Mouse (Mus musculus): ENCODE measurements around the gene Srcin1. TPM values are rescaled to one million over a fixed set of nuclear protein-coding genes. Genes with fewer than 3 reads are reported as not detected.

Srcin1 gene
- polyA plus RNA-seq, 1 experiment = 0.01 TPM

DNA sequence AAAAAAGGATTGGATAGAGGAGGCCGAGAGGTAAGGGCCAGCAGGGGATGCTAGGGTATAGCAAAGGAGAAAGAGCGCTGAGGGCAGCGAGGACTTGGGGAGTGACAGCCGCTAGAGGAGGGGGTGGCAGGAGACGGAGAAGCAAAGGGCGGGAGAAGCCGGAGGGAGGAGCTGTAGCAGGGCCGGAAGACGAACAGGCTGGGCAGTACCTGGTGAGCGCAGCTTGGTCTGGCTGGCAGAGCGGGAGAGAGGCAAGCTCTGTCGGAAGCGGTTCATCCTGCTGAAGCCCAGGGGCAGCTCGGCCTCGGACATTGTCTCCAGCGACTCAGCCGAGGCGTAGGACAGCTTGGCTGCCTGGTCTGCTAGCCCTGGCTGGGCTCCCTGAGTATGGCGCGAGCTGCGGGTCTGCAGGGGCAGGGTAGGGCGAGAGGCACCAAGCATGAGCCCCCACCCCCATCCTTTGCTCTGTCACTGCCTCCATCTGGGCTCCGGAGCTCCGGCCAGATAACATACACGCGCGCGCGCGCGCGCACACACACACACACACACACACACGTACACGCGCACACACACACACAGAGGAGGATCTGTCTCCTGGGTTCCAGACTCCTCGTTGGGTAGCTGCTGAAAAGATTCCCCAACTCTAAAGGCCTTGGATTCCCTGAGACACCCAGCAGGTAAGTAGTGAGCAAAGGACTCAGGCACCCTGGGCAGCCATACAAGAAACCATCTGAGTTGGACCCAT, 39.0 kb downstream of the Srcin1 start:
- no peak overlapping the region for H3K4me3 ChIP-seq (ENCODE audit: insufficient read depth, poor library complexity, severe bottlenecking)
- H3K79me3 ChIP-seq (ENCODE audit: low read depth) = no peaks in the 10 kb centered on the region
- no peaks in the 10 kb centered on the region for H3K36me3 ChIP-seq (ENCODE audit: control insufficient read depth, insufficient read depth)
- peaks cover 82% of the 10 kb centered on the region for H3K27me3 ChIP-seq (ENCODE audit: control insufficient read depth, insufficient read depth, insufficient read length)
- no peak for TF ChIP-seq CTCF (IDR thresholded peaks at IDR 0.05; ENCODE audit: control insufficient read depth, insufficient read depth, insufficient read length)
- no peak for TF ChIP-seq MYOD1 (IDR thresholded peaks at IDR 0.05; ENCODE audit: control insufficient read depth, insufficient read length, low read depth)
- no peak for TF ChIP-seq MAX (IDR thresholded peaks at IDR 0.05)
- no peak for TF ChIP-seq CEBPB (IDR thresholded peaks at IDR 0.05; ENCODE audit: low read depth)
- TF ChIP-seq FOSL1 (IDR thresholded peaks at IDR 0.05; ENCODE audit: insufficient read depth, low read length, poor library complexity, severe bottlenecking) = no peak
- no peak for TF ChIP-seq USF1 (IDR thresholded peaks at IDR 0.05; ENCODE audit: low read depth)
- TF ChIP-seq MYOG (IDR thresholded peaks at IDR 0.05; ENCODE audit: control insufficient read depth, extremely low read depth, insufficient read length) = no peak
- H3ac ChIP-seq (ENCODE audit: control insufficient read depth, insufficient read length, low read depth) = no peak overlapping the region
- no peaks in the 10 kb centered on the region for H3K79me2 ChIP-seq (ENCODE audit: control insufficient read depth, insufficient read depth)

DNA sequence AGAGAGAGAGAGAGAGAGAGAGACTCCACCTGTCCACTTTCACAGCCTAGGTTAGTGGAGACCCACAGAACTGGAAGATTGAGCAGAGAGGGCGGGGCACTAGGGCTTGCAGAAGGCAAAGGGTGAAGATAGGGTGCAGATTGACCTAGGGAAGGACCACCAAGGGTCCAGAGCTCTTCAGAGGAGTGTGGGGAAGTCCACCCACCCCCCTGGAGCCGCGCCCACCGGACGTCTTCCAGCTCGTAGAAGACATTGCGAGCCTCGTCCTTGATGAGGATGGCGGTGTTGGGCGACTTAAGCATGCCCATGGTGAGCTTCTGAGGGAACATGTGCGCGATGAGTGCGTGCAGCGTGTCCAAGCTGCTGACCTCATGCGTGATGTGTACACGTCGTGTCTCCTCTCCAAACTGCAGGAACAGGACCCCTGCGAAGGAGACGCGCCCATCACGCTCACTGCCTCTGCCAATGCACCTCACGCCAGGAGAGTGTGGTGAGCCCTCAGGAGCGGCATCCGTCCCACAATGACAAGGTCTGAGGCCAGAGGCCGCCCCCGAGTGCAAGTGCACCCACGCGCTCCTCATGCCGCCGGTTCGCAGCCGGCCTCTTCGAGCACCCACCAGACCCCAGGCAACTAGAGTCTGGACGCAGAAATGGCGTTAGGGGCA, 39.8 kb downstream of the Srcin1 start:
- Histone ChIP-seq H3K79me2 (ENCODE audit: control insufficient read depth, insufficient read depth) (no peaks in the 10 kb centered on the region), H3K36me3 (ENCODE audit: control insufficient read depth, insufficient read depth) (no peaks in the 10 kb centered on the region), H3ac (ENCODE audit: control insufficient read depth, insufficient read length, low read depth) (no peak overlapping the region), H3K79me3 (ENCODE audit: low read depth) (no peaks in the 10 kb centered on the region), H3K27me3 (ENCODE audit: control insufficient read depth, insufficient read depth, insufficient read length) (peaks cover 76% of the 10 kb centered on the region), H3K4me3 (ENCODE audit: insufficient read depth, poor library complexity, severe bottlenecking) (no peak overlapping the region)
- TF ChIP-seq CEBPB (IDR thresholded peaks at IDR 0.05; ENCODE audit: low read depth) (no peak), FOSL1 (IDR thresholded peaks at IDR 0.05; ENCODE audit: insufficient read depth, low read length, poor library complexity, severe bottlenecking) (no peak), MYOG (IDR thresholded peaks at IDR 0.05; ENCODE audit: control insufficient read depth, extremely low read depth, insufficient read length) (no peak), MYOD1 (IDR thresholded peaks at IDR 0.05; ENCODE audit: control insufficient read depth, insufficient read length, low read depth) (no peak), MAX (IDR thresholded peaks at IDR 0.05) (no peak), CTCF (IDR thresholded peaks at IDR 0.05; ENCODE audit: control insufficient read depth, insufficient read depth, insufficient read length) (no peak), USF1 (IDR thresholded peaks at IDR 0.05; ENCODE audit: low read depth) (no peak)

DNA sequence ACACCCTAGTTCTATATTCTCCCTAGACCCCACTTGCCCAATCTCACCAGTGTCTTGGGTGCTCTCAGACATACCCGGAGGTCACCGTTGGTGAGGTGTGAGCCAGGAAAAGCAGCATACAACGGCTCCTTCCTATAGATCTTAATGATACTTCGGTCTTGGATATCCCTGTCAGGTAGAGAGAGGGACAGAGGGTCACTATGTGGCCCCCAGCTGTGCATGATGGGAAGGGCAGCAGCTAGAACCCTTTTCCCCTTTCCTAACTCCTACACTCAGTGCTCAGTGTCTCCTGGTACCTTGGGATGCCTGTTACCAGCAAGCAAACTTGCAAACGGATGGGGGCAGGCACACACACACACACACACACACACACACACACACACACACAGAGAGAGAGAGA, 40.3 kb downstream of the Srcin1 start:
- Histone ChIP-seq H3K79me3 (ENCODE audit: low read depth) (no peaks in the 10 kb centered on the region), H3K4me3 (ENCODE audit: insufficient read depth, poor library complexity, severe bottlenecking) (no peak overlapping the region), H3ac (ENCODE audit: control insufficient read depth, insufficient read length, low read depth) (no peak overlapping the region), H3K27me3 (ENCODE audit: control insufficient read depth, insufficient read depth, insufficient read length) (peaks cover 74% of the 10 kb centered on the region), H3K79me2 (ENCODE audit: control insufficient read depth, insufficient read depth) (no peaks in the 10 kb centered on the region), H3K36me3 (ENCODE audit: control insufficient read depth, insufficient read depth) (no peaks in the 10 kb centered on the region)
- TF ChIP-seq FOSL1 (IDR thresholded peaks at IDR 0.05; ENCODE audit: insufficient read depth, low read length, poor library complexity, severe bottlenecking) (no peak), USF1 (IDR thresholded peaks at IDR 0.05; ENCODE audit: low read depth) (no peak), MAX (IDR thresholded peaks at IDR 0.05) (no peak), MYOG (IDR thresholded peaks at IDR 0.05; ENCODE audit: control insufficient read depth, extremely low read depth, insufficient read length) (no peak), CEBPB (IDR thresholded peaks at IDR 0.05; ENCODE audit: low read depth) (no peak), MYOD1 (IDR thresholded peaks at IDR 0.05; ENCODE audit: control insufficient read depth, insufficient read length, low read depth) (no peak), CTCF (IDR thresholded peaks at IDR 0.05; ENCODE audit: control insufficient read depth, insufficient read depth, insufficient read length) (no peak)

DNA sequence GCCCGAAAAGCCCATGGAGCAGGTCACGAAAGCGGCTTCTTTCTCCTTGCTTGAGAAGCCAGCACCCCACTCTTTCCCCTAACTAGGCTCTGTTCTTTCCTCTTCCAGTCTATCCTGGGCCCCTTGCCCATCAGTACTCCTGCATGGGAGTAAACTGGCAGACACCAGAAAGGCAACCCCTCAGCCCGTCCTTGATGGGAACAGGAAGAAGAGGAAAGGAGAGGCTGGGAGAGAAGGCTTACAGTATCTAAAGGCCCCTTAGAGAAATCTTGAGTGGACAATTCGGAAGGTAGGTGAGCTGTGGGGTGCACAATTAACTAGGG, 40.7 kb downstream of the Srcin1 start:
- Histone ChIP-seq H3K4me3 (ENCODE audit: insufficient read depth, poor library complexity, severe bottlenecking) (no peak overlapping the region), H3K36me3 (ENCODE audit: control insufficient read depth, insufficient read depth) (no peaks in the 10 kb centered on the region), H3ac (ENCODE audit: control insufficient read depth, insufficient read length, low read depth) (no peak overlapping the region), H3K79me2 (ENCODE audit: control insufficient read depth, insufficient read depth) (no peaks in the 10 kb centered on the region), H3K27me3 (ENCODE audit: control insufficient read depth, insufficient read depth, insufficient read length) (peaks cover 76% of the 10 kb centered on the region), H3K79me3 (ENCODE audit: low read depth) (no peaks in the 10 kb centered on the region)
- no peak for TF ChIP-seq CEBPB (IDR thresholded peaks at IDR 0.05; ENCODE audit: low read depth)
- TF ChIP-seq MYOD1 (IDR thresholded peaks at IDR 0.05; ENCODE audit: control insufficient read depth, insufficient read length, low read depth) = no peak
- TF ChIP-seq MYOG (IDR thresholded peaks at IDR 0.05; ENCODE audit: control insufficient read depth, extremely low read depth, insufficient read length) = no peak
- TF ChIP-seq CTCF (IDR thresholded peaks at IDR 0.05; ENCODE audit: control insufficient read depth, insufficient read depth, insufficient read length) = no peak
- no peak for TF ChIP-seq FOSL1 (IDR thresholded peaks at IDR 0.05; ENCODE audit: insufficient read depth, low read length, poor library complexity, severe bottlenecking)
- TF ChIP-seq USF1 (IDR thresholded peaks at IDR 0.05; ENCODE audit: low read depth) = no peak
- TF ChIP-seq MAX (IDR thresholded peaks at IDR 0.05) = no peak

DNA sequence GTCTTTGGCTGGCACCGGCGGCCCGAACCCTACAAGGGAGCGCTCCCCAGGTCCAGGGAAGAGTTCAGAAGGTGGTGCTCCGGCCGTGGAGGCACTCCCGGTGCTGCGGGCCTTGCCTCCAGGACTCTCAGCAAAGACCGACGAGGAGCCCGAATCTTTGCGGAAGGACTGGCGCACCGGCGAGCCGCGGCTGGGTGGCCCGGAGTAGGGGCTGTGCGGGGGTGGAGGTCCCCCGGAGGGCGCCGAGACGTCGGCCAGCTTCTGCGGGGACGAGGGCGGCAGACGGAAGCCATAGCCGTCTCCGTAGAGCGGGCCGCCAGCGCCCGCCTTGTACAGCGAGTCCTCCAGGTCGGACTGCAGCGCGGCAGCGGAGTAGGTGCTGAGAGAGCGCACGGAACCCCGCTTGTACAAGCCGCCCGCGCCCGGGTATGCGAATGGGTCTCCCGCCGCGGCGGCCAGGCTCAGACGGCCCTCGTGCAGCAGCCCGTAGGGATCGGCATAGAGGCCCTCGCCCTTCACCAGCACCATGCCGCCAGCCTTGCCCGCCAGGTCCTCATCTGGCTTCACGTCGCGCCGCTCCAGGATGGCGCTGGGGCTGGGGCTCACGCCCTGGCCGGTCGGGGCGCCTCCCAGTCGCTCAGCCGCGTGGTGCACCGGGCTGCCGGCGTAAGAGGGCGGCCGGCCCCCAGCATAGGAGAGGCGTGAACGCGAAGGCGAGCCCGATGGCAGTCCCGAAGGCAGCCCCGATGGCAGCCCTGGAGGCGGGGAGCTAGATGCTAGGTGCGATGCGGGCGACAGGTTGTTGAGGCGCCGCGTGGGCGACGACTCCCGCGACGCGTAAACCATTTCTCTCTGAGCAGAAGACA, 41.3 kb downstream of the Srcin1 start:
- H3K4me3 ChIP-seq (ENCODE audit: insufficient read depth, poor library complexity, severe bottlenecking) = no peak overlapping the region
- TF ChIP-seq USF1 (IDR thresholded peaks at IDR 0.05; ENCODE audit: low read depth) (no peak), MYOD1 (IDR thresholded peaks at IDR 0.05; ENCODE audit: control insufficient read depth, insufficient read length, low read depth) (no peak), FOSL1 (IDR thresholded peaks at IDR 0.05; ENCODE audit: insufficient read depth, low read length, poor library complexity, severe bottlenecking) (no peak), MYOG (IDR thresholded peaks at IDR 0.05; ENCODE audit: control insufficient read depth, extremely low read depth, insufficient read length) (no peak), CEBPB (IDR thresholded peaks at IDR 0.05; ENCODE audit: low read depth) (no peak), MAX (IDR thresholded peaks at IDR 0.05) (no peak), CTCF (IDR thresholded peaks at IDR 0.05; ENCODE audit: control insufficient read depth, insufficient read depth, insufficient read length) (no peak)
- H3K79me2 ChIP-seq (ENCODE audit: control insufficient read depth, insufficient read depth) = no peaks in the 10 kb centered on the region
- H3K79me3 ChIP-seq (ENCODE audit: low read depth) = no peaks in the 10 kb centered on the region
- H3ac ChIP-seq (ENCODE audit: control insufficient read depth, insufficient read length, low read depth) = no peak overlapping the region
- no peaks in the 10 kb centered on the region for H3K36me3 ChIP-seq (ENCODE audit: control insufficient read depth, insufficient read depth)
- peaks cover 72% of the 10 kb centered on the region for H3K27me3 ChIP-seq (ENCODE audit: control insufficient read depth, insufficient read depth, insufficient read length)

All from C2C12 (cell line).